Mouse (Mus musculus): ENCODE results near the gene Exph5.

Exph5 gene

GRCm38 (mm10) chr9:53312981-53313380, 11.5 kb downstream of the Exph5 start:
- in situ Hi-C loops (cut with MboI; ENCODE audit: low sequenced_read_pairs), result no loop called here

GRCm38 (mm10) chr9:53320894-53321650, 19.6 kb downstream of the Exph5 start:
- in situ Hi-C loops (cut with MboI; ENCODE audit: low sequenced_read_pairs), result no loop called here

GRCm38 (mm10) chr9:53321683-53322082, 20.2 kb downstream of the Exph5 start:
- in situ Hi-C loops (cut with MboI; ENCODE audit: low sequenced_read_pairs), result no loop called here

GRCm38 (mm10) chr9:53323419-53324251, 22.2 kb downstream of the Exph5 start:
- in situ Hi-C loops (cut with MboI; ENCODE audit: low sequenced_read_pairs), result no loop called here

- in situ Hi-C loops (cut with MboI; ENCODE audit: low sequenced_read_pairs), result no loop called here
Observed at GRCm38 (mm10) chr9:53325363-53326090, 24.1 kb downstream of the Exph5 start.

- in situ Hi-C loops (cut with MboI; ENCODE audit: low sequenced_read_pairs), result no loop called here
Observed at GRCm38 (mm10) chr9:53328203-53328602, 26.7 kb downstream of the Exph5 start.

- in situ Hi-C loops (cut with MboI; ENCODE audit: low sequenced_read_pairs), result no loop called here
Observed at GRCm38 (mm10) chr9:53329301-53330206, 28.1 kb downstream of the Exph5 start.

- in situ Hi-C loops (cut with MboI; ENCODE audit: low sequenced_read_pairs), result no loop called here
Observed at GRCm38 (mm10) chr9:53330247-53330646, 28.8 kb downstream of the Exph5 start.

- in situ Hi-C loops (cut with MboI; ENCODE audit: low sequenced_read_pairs), result no loop called here
Observed at GRCm38 (mm10) chr9:53333436-53333835, 32.0 kb downstream of the Exph5 start.

GRCm38 (mm10) chr9:53335131-53335530, 33.7 kb downstream of the Exph5 start:
- in situ Hi-C loops (cut with MboI; ENCODE audit: low sequenced_read_pairs), result no loop called here

GRCm38 (mm10) chr9:53339603-53340002, 38.1 kb downstream of the Exph5 start:
- in situ Hi-C loops (cut with MboI; ENCODE audit: low sequenced_read_pairs), result no loop called here

- in situ Hi-C loops (cut with MboI; ENCODE audit: low sequenced_read_pairs), result no loop called here
Observed at GRCm38 (mm10) chr9:53340328-53340916, 39.0 kb downstream of the Exph5 start.

- in situ Hi-C loops (cut with MboI; ENCODE audit: low sequenced_read_pairs), result no loop called here
Observed at GRCm38 (mm10) chr9:53340969-53341368, 39.5 kb downstream of the Exph5 start.

- in situ Hi-C loops (cut with MboI; ENCODE audit: low sequenced_read_pairs), result no loop called here
Observed at GRCm38 (mm10) chr9:53341981-53342380, 40.5 kb downstream of the Exph5 start.

GRCm38 (mm10) chr9:53344646-53345432, 43.4 kb downstream of the Exph5 start:
- in situ Hi-C loops (cut with MboI; ENCODE audit: low sequenced_read_pairs), result no loop called here

GRCm38 (mm10) chr9:53345728-53346127, 44.3 kb downstream of the Exph5 start:
- in situ Hi-C loops (cut with MboI; ENCODE audit: low sequenced_read_pairs), result no loop called here

- in situ Hi-C loops (cut with MboI; ENCODE audit: low sequenced_read_pairs), result no loop called here
Observed at GRCm38 (mm10) chr9:53346402-53346801, 44.9 kb downstream of the Exph5 start.

- in situ Hi-C loops (cut with MboI; ENCODE audit: low sequenced_read_pairs), result no loop called here
Observed at GRCm38 (mm10) chr9:53349211-53349610, 47.7 kb downstream of the Exph5 start.

GRCm38 (mm10) chr9:53350331-53350730, 48.9 kb downstream of the Exph5 start:
- in situ Hi-C loops (cut with MboI; ENCODE audit: low sequenced_read_pairs), result no loop called here
